Mouse (Mus musculus) mature B cell (primary cell): ENCODE measurements around the gene Aplp1.

ENCODE experiments used
- in situ Hi-C: fragments of 300-500 bp; cut with MboI; formaldehyde crosslinking; loops from 2 replicates; pipeline ENCODE4 v1.14.3; 2019

The Aplp1 gene

DNA sequence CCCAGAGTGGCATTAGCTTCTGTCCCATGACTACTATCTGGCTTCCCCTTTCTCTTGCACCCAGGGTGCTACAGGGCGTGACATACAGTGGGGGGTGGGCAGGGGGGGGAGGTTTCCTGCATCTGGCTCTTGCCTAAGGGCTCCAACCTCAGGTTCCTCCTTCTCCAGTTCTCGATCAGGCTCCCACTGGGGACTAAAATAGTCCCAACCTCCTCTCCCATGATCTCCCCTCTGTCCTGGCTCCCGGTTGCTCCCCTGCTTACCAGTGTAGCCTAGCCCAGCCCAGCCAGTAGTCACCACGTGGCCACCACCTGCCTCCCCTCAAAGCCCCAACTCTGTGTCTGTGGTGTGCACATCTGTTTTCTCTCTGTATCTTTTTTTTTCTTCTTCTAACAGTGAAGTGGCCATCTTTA lies 32.6 kb downstream of the Aplp1 start:
- in situ Hi-C loops: no loop called here

- in situ Hi-C loops: no loop called here
Measured at GRCm38 (mm10) chr7:30411023-30411422, 34.3 kb downstream of the Aplp1 start.

GRCm38 (mm10) chr7:30409789-30410188 lies 35.5 kb downstream of the Aplp1 start:
- in situ Hi-C loops: no loop called here

DNA sequence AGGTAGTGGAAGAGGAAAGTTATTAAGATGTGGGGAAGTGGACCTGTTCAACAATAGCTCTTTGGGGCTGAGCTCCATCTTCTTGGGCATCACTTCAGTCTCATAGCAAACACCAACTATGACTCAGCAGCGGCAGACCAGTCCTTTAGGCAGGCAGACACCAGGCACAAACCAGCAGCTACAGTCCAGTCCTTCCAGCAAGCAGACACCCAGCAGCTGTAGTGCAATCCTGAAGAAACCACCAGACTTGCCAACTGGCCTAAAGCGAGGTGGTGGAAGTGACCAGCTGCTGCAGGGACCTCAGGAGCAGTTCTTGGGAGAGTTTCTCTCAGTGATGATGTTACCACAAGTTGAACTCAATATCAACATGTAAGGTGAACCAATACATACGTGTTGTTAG lies 36.7 kb downstream of the Aplp1 start:
- in situ Hi-C loops: no loop called here

- in situ Hi-C loops: no loop called here
Measured at GRCm38 (mm10) chr7:30402343-30402742, 43.0 kb downstream of the Aplp1 start.

DNA sequence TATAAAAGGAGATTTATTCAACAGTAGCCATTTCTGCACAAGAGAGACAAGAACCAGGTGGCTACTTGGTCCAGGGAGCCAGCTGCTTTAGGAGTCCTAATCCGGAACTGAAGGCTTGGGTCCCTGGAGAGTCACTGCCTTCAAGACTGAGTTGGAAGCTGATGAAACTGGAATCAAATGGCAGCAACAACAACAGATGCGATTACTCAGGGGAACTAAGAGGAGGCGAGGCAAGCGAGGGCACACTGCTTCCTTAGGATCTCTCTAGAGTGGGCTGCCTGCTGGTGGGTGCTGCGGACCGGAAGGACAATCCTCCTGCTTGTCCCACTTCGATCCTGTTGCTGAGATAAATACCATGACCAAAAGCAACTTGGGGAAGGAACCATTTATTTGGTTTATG lies 45.7 kb downstream of the Aplp1 start:
- in situ Hi-C loops: no loop called here

DNA sequence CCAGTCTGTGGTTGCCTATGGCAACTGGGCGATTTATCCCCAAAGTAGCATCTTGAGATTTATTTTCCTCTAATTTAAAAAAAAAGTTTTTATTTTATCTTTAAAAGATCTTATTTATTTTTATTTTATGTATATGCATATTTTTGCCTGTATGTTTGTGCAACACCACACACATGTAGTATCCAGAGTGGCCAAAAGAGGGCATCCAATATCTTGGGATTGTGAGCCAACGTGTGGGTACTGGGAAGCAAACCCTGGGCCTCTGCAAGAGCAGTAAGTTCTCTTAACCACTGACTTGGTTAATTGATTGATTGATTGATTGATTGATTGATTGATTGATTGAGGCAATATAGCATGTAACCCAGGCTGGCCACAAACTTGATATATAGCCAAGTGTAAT lies 50.5 kb downstream of the Aplp1 start:
- in situ Hi-C loops: loop anchor here (5.0 kb wide), 1 partner anchor 32 kb away; no protein-coding TSS in a partner anchor

- in situ Hi-C loops: loop anchor here (5.0 kb wide), 1 partner anchor 33 kb away; no protein-coding TSS in a partner anchor
Measured at GRCm38 (mm10) chr7:30394379-30394778, 51.0 kb downstream of the Aplp1 start.

DNA sequence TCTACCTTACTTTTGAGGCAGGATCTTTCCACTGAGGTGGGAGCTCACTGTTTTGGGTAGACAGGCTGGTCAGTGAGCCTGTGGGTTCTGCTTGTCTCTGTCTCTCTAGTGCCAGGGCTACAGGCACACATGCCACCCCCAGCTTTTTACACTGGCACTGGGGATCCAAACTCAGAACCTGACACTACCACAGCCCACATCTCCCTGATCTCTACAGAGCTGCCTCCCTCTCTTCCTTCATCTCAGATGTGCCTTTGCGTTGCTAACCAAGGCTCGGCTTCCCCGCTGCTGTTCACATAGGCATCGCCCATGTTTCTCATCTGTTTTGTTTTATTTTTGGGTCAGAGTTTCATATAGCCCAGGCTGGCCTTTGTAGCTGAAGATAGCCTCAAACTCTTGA lies 51.7 kb downstream of the Aplp1 start:
- in situ Hi-C loops: loop anchor here (5.0 kb wide), 1 partner anchor 34 kb away; no protein-coding TSS in a partner anchor

DNA sequence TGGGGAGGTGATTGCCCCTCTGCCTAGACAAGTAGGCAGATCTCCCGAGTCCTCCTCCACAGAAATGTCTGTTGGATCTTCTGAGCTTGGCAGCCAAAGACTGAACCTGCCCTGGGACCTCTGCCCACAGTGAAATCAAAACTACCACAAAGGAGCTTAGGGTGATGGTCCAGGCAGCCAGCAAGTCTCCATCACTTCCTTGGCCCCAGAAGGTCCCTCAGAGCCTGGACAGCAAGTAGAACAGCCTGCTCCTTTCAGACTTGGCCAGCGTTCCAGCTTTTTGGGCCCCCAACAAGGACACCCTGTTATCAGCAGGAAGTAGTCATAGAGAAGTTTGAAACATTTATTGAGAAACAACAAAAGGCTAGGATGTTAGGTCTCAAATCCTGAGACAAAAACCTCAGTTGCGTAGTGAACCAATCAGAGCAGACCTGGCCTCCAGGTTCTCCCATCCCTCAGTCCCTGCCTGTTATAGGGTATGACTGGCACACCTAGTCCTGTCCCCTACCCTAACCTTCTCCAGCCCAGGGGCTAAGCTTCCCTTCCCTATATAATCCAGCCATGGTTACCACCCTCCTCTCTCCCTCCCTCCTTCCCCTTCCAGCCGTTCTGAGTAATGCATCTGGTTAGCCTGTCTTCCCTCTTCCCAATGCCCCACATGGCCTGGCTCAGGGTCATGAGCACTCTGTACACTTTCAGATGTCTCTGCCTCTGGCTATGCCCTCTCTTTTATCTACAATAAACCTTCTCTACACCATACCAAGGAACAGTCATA lies 52.4 kb downstream of the Aplp1 start:
- in situ Hi-C loops: loop anchor here (5.0 kb wide), 1 partner anchor 34 kb away; no protein-coding TSS in a partner anchor
